Mouse (Mus musculus) kidney, adult 2 months (tissue): Measurements from ENCODE around the gene Ptpn11.

Experiments used
- CTCF ChIP-seq: fragments of 200-500 bp; conservative IDR thresholded peaks from 2 replicates; pipeline ENCODE4 v1.5.1; 2011; ENCODE audit warnings: low read depth, mild to moderate bottlenecking, control low read depth, low read length, moderate library complexity, mixed read lengths; ENCODE audit not compliant: insufficient read depth, insufficient read length
- POLR2A ChIP-seq: fragments of 200-500 bp; IDR thresholded peaks from one replicate; pipeline ENCODE4 v1.6.1; 2011; ENCODE audit warnings: low read depth, low read length, control low read depth

- no peak for TF ChIP-seq CTCF
- no peak for TF ChIP-seq POLR2A
Observed at GRCm38 (mm10) chr5:121232789-121233188, 41.6 kb upstream of the Ptpn11 start.
